Mouse (Mus musculus) heart, adult 8-10 months (tissue): ENCODE results near the gene B2m. TPM values are rescaled to one million over a fixed set of nuclear protein-coding genes. Genes with fewer than 3 reads are reported as not detected.
A peak's percentile ranks its signal among the peaks of the same experiment; 100 is the strongest.

Source experiments
- DNase-seq: peaks from one replicate; pipeline ENCODE4 v3.0.0; 2022; ENCODE audit warnings: low spot score
- total RNA-seq, 4 experiments: library from RNA; stranded (reverse); gene quantifications; 2 replicates each; pipeline ENCODE4 v1.2.4; 2022

B2m gene
- total RNA-seq, 4 experiments from 2014 or later = 199 to 255 (median 220) TPM

GRCm38 (mm10) chr2:122149716-122150115, 2.2 kb downstream of the B2m start:
- no peak for DNase-seq

- DNase-seq = no peak
These were observed 3.7 kb downstream of the B2m start for GRCm38 (mm10) chr2:122151221-122151620.

DNA sequence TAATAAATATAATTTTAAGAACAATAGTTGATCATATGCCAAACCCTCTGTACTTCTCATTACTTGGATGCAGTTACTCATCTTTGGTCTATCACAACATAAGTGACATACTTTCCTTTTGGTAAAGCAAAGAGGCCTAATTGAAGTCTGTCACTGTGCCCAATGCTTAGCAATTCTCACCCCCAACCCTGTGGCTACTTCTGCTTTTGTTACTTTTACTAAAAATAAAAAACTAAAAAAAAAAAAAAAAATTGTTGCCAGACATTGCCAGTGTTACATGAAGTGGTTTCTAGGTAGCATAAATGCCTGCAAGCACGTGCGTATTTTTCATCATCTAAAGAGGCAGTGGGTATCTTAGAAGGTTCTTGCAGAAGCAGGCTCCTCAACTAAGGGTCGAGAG, 5.4 kb downstream of the B2m start:
- no peak for DNase-seq

DNA sequence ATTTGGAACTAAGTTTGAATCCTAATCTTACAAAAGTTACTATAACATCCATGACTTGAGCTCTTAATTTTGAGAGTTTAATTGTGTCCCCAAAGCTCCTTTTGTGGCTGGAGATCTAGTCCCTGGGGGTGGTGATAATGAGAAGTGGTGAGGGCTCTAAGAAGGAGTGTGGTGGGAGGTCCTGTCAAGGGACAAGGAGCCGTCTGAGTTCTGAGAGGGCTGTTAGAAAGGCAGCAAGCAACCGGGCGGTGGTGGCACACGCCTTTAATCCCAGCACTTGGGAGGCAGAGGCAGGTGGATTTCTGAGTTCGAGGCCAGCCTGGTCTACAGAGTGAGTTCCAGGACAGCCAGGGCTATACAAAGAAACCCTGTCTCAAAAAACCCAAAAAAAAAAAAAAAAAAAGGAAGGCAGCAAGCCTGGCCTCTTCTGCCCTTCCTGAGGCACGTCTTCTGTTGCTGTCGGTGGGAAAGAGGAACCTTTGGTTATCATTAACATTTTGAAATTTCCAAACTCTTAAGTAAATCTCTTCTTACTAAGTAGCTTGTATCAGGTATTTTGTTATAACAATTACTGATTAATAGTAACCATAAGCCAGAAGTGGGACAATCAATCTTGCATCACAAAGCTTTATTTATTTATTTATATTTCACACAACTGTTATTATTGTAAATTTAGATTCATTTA, 6.3 kb downstream of the B2m start:
- DNase-seq = no peak

DNA sequence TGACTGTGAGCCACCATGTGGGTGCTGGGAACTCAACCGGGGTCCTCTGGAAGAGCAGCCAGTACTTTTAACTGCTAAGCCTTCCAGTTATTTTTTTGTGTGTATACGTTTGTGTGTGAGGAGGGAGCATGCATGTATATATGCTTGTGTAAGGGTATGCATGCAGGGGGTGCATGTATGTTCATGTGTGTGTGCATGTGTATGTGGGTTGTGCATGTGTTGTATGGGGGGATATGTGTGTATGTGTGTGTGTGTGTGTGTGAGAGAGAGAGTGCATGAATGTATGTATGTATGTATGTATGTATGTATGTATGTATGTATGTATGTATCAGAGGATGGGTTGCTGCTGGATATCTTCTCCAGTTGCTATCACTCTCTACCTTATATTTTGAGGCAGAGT, 7.0 kb downstream of the B2m start:
- DNase-seq = no peak

DNA sequence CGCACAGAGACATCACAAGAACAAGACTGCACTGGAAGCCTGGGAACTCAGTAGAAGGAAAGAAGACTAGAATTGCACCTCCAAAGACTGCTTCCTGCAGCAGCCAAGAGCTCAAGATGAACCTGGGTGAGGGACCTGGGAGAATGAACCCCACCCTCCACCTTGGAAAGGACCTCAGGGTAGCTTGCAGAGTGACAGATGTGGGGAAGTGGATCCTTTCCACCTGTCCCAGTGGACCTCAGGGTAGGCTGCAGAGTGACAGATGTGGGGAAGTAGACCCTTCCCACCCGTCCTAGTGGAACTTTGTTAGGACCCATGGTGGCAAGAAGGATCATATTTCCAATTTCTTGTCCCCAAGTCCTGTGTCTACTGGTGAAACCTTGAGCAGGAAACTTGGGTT, 7.8 kb downstream of the B2m start:
- no peak for DNase-seq

DNA sequence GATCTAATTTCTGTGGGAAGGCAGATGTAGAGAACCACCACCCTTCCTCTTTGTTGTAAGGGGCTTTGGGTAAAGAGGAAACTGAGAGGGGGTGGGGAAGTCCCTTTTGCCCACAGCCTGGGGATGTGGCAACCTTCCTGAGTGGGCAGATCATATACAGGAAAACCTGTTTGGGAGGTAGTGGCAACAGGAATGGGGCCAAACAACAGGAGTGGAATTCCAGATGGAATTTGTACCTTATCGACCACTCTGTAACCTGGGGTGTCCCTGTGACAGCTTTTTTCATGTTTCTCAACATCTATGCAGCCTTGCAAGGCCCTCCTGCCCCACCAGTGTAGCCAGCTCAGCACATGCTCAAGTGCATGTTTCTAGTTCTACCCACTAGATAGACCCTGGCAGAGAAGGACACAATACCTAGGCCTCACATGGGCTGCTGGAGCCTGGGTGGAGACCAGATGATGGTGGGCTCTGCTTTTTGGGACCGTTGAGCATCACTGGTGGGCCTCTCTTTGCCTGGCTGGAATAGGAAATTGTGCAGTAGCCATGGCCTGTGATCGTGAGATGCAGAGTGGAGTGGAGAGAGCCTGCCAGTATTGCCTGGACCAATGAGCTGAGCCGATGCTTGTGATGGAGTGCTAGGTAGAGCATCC, 8.7 kb downstream of the B2m start:
- no peak for DNase-seq

DNA sequence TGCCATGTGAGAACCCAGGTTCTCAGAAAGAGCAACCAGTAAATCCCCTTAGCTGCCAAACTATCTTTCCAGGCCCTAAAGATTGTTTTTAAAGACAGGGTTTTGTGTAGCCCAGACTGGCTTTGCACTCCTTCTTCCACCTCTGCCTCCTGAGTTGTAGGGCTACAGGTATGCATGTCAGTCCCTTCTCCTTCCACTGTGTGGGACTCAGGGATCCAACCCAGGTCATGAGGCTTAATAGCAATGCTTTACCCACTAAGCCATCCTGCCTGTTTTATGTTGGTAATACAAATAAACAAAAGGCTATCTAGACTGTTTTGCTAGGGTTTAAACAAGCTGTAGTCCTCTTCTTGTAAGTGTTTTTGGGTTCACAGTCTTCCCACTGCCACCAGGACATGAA, 10.1 kb downstream of the B2m start:
- no peak for DNase-seq

- no peak for DNase-seq
These were observed 10.9 kb downstream of the B2m start for GRCm38 (mm10) chr2:122158362-122158802.

- DNase-seq = no peak
These were observed 12.2 kb downstream of the B2m start for GRCm38 (mm10) chr2:122159667-122160066.

- peak; percentile 84 for DNase-seq
These were observed 13.2 kb downstream of the B2m start, which contains the start of gene Trim69 for GRCm38 (mm10) chr2:122160680-122161079. Trim69 (plus strand) TSS chr2:122160700.

- DNase-seq = no peak
These were observed 14.1 kb downstream of the B2m start for GRCm38 (mm10) chr2:122161542-122161941.

GRCm38 (mm10) chr2:122162529-122162928, 15.0 kb downstream of the B2m start:
- no peak for DNase-seq

DNA sequence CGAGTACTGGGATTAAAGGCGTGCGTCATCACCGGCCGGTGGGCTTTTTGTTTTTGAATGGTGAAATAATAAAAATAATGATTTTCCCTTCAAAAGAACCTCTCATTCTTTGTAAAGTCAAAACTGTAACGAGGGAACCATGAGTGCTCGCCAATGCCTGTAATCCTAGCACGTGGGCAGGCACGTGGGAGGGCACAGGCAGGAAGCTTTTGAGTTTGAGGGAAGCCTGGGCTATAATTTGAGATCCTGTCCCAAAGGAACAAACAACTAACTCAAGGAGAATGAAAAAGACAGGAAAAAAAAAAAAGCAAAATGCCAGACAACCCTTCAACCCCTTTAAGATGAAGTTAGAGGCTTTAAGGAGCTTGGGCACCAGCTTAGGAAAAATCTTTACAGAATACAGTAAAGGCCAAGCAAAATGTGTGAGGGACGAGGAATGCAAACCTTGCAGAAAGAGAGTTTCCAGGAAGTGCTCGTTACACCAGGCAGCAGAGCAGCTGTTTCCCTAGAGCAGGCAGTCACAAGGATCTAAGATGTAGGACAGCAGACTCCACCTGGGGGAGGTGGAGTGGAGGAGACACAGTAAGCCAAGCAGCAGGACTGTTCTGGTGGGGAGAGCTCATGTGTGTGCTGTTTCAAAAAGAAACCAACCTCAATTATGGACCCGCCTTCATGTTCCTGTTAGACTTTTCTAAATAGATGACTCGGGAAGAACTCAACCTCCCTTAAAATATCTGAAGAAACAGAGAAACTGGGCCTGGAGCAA, 16.1 kb downstream of the B2m start:
- no peak for DNase-seq

GRCm38 (mm10) chr2:122164293-122164692, 16.8 kb downstream of the B2m start:
- no peak for DNase-seq

DNA sequence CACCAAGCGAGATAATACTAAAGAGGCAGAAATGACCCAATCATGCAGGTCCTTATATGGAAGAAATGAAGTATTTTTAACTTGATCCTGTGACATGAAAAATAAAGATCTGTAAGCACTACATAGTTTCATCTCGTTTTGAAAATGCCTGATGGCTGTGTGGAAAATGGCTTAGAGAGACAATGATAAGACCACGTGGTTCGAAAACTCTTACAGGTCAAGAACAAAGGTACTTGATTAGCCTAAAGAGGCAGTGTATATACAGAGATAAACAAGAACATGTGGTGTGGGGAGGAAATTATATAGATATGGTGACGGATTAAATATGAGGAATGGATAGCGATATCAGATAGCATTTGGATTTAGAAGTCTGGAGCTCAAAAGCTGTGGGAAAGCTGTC, 23.8 kb downstream of the B2m start:
- no peak for DNase-seq

GRCm38 (mm10) chr2:122172188-122172587, 24.7 kb downstream of the B2m start:
- DNase-seq = no peak

- no peak for DNase-seq
These were observed 32.8 kb downstream of the B2m start for GRCm38 (mm10) chr2:122180051-122180822.

GRCm38 (mm10) chr2:122185086-122185485, 37.6 kb downstream of the B2m start:
- DNase-seq = no peak

DNA sequence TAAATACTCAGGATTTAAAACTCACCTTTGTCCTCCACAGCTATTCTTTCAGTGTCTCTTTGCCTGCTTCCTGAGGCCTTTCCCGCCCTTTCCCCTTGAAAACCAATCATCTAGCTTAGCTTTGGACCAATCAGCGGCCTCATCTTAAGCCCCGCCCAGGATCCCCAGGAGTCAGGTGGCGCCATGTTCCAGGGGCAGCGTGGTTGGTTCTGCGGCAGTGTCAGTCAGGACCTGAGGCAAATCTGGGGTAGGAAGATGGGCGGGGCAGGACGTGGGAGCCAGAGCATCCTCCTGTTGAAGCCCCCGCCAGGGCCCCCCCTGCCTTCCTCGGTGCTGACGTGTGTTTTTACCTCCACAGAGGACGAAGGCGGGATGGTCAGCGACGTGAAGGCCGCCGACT, 38.6 kb downstream of the B2m start, which contains the start of the genes Patl2 and Terb2:
TSS of gene Patl2 (minus strand) at position 84 of the 400 bp plus-strand sequence.
TSS of gene Terb2 (plus strand) at position 167 of the 400 bp plus-strand sequence.
- DNase-seq = no peak

DNA sequence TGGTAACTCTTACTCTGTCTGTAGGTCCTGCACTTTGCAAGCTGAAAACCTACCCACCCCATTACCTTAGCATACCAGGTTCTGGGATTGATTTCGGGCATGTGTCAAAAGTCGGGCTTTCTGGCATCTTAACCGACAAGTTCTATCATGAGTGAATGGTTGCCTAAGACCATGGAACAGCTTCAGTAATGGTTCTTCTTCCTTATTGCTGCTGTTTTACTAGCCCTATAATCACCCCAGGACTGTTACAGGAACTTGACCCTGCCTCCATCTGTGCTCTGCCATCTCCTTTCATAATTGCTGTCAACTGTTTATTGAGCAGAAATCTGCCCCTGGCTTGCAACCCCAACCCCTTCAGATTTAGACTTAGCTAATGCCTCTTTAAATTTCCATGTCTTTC, 39.3 kb downstream of the B2m start:
- no peak for DNase-seq

DNA sequence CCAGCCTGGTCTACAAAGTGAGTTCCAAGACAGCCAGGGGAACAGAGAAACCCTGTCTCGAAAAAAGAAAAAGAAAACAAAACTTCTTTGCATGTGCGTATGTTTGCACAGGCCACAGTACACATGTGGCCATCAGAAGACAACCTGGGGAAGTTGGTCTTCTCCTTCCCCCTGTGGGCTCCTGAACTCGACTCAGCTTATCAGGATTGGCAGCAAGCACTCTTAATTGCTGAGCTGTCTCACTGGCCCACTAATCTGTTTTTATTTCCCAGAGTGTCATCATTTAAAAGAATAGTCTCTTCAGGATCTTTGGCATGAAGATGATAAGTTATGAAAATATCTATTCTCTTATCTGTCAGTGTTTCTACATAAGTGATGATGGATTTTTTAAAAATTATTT, 44.4 kb downstream of the B2m start:
- no peak for DNase-seq
